Mouse (Mus musculus): Measurements from ENCODE around the gene Gk. TPM values are rescaled to one million over a fixed set of nuclear protein-coding genes. Genes with fewer than 3 reads are reported as not detected.

Gk gene
- polyA plus RNA-seq, 1 experiment from 2014 or later, result 6.8 TPM

DNA sequence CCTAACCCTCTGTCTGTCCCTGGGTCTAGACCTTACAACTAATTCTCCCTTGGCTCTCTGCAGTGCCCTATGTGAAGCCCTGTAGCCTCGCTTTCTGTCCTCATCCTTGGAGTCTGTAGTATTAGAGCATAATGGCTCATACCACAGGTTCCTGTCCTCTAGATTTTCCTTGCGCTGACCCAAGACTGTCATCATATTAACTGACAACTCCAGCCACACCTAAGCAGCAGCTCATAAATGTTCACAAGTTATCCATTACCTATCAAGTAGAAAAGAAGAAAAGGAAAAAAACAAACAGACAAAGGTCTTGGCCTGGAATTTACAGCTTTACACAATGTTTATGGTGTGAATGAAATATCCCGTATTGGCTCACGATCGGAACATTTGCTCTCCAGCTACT lies 43.4 kb downstream of the Gk start:
- no peak overlapping the region for H3K4me2 ChIP-seq (replicated peaks)
- WGBS, result 89% methylated on average over 5 of the region's 5 CpGs
- no peak overlapping the region for H3K9ac ChIP-seq
- H3K27ac ChIP-seq, result no peak overlapping the region
- no peaks in the 10 kb centered on the region for H3K9me3 ChIP-seq
- H3K4me1 ChIP-seq, result no peaks in the 10 kb centered on the region
- no peaks in the 10 kb centered on the region for H3K36me3 ChIP-seq
- no peaks in the 10 kb centered on the region for H3K27me3 ChIP-seq
- ATAC-seq (ENCODE audit: insufficient number of reproducible peaks, insufficient read depth, low FRiP score, low TSS enrichment), result no peak
- no peak overlapping the region for H3K4me3 ChIP-seq

DNA sequence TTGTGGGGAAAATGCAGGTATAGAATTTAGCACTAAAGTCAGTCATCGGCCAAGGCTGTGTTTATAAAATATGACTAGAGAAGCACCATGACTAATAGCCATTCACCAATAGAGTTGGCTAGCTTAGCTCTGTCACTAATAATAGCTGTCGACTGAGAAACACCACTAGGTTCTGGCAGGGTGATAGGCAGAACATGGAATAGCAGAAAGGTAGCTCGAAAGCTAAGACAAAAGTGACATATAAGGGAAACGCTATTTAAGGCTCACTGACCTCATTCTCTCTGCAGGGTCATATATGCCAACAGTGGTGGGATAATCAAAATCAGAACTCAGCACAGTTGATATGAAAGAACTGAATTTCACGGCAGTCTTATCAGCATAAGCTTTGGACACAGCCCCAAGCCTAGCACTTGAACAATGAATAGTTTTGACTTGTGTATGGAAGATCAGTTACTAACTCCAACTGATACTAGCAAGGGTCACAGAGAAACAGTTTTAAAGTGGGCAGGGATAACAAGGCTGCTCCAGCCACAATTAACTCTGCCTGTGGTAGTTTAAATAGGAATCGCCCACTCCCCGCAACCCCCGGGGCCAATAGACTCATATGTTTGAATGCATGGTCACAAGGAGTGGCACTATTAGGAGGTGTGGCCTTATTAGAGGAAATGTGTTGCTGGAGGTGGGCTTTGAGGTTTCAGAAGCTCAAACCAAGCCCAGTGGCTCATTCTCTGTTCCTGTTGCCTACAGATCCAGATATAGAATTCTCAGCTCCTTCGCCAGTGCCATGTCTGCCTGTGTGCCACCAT lies 45.3 kb downstream of the Gk start:
- H3K4me2 ChIP-seq (replicated peaks), result no peak overlapping the region
- ATAC-seq (ENCODE audit: insufficient number of reproducible peaks, insufficient read depth, low FRiP score, low TSS enrichment), result no peak
- H3K9ac ChIP-seq, result no peak overlapping the region
- no peak overlapping the region for H3K27ac ChIP-seq
- no peaks in the 10 kb centered on the region for H3K27me3 ChIP-seq
- 85% methylated on average over 9 of the region's 9 CpGs for WGBS
- H3K9me3 ChIP-seq, result no peaks in the 10 kb centered on the region
- no peaks in the 10 kb centered on the region for H3K4me1 ChIP-seq
- no peak overlapping the region for H3K4me3 ChIP-seq
- no peaks in the 10 kb centered on the region for H3K36me3 ChIP-seq

DNA sequence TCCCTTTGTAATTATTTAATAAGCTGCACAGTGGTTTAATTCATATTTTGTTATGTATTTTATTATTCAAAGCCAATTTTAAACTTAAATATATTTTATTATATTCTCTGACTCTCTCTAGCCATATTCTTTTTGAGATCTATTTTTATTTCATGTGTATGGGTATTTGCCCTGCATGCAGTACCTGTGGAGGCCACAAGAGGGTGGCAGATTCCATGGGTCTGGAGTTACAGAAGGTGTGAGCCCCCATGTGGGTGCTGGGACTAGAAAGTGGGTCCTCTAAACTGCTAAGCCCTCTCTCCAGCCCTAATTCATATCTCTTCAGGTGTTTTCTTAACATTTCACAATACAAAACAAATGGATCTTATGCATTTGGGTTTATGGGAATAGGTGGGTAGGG lies 55.4 kb downstream of the Gk start:
- ATAC-seq (ENCODE audit: insufficient number of reproducible peaks, insufficient read depth, low FRiP score, low TSS enrichment), result no peak

DNA sequence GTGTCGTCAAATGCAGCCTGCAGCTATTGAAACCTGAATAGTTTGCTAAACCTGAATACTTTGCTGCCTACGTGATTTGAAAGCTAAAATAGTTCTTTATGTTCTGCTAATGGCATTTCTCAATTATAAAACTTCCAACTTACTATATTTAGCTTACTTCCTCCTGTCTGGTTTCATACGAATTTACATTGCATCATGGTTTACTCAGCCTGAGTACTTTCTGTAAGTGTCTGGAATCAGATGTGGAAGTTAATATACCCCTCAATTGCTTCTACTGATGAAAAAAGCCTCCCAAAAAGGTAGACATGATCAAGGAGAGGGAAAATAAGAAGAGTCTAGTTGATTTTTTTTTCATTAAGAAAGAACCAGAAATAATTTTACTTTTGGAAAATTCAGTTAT lies 66.2 kb downstream of the Gk start:
- Histone ChIP-seq H3K4me3 (no peak overlapping the region), H3K27me3 (no peaks in the 10 kb centered on the region), H3K4me1 (no peaks in the 10 kb centered on the region), H3K27ac (no peak overlapping the region), H3K9ac (no peak overlapping the region), H3K9me3 (no peaks in the 10 kb centered on the region), H3K4me2 (replicated peaks) (no peak overlapping the region), H3K36me3 (no peaks in the 10 kb centered on the region)
- no peak for ATAC-seq (ENCODE audit: insufficient number of reproducible peaks, insufficient read depth, low FRiP score, low TSS enrichment)
- WGBS, result 83% methylated on average over 3 of the region's 3 CpGs

More for the DNA sequence above, 55.4 kb downstream of the Gk start:
- H3K4me3 ChIP-seq, result no peak overlapping the region
- no peak overlapping the region for H3K27ac ChIP-seq
- no peaks in the 10 kb centered on the region for H3K4me1 ChIP-seq
- H3K36me3 ChIP-seq, result no peaks in the 10 kb centered on the region
- H3K9ac ChIP-seq, result no peak overlapping the region
- no peaks in the 10 kb centered on the region for H3K9me3 ChIP-seq
- H3K27me3 ChIP-seq, result no peaks in the 10 kb centered on the region
- H3K4me2 ChIP-seq (replicated peaks), result no peak overlapping the region

DNA sequence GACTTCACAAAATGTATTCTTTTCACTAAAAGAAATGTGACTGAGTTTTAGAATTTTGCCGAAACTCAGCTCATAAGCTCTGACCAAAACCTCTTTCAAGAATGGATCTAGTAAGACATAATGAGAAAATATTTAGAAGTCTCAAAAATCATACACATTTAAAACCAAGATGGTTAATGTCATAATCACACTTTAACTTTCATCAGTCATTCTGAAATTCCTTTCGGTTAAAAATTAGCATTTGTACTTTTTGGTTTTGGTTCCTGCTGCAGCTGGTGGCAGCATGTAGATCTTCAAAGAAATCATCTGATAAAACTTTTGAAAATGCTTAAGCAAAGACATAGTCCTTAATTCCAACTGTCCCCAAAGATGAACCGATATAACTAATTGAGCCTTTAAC lies 70.9 kb downstream of the Gk start:
- no peak overlapping the region for H3K4me2 ChIP-seq (replicated peaks)
- 91% methylated on average over 3 of the region's 3 CpGs for WGBS
- no peak overlapping the region for H3K4me3 ChIP-seq
- H3K27me3 ChIP-seq, result no peaks in the 10 kb centered on the region
- no peaks in the 10 kb centered on the region for H3K4me1 ChIP-seq
- no peaks in the 10 kb centered on the region for H3K36me3 ChIP-seq
- H3K9ac ChIP-seq, result no peak overlapping the region
- H3K27ac ChIP-seq, result no peak overlapping the region
- no peaks in the 10 kb centered on the region for H3K9me3 ChIP-seq
- no peak for ATAC-seq (ENCODE audit: insufficient number of reproducible peaks, insufficient read depth, low FRiP score, low TSS enrichment)

DNA sequence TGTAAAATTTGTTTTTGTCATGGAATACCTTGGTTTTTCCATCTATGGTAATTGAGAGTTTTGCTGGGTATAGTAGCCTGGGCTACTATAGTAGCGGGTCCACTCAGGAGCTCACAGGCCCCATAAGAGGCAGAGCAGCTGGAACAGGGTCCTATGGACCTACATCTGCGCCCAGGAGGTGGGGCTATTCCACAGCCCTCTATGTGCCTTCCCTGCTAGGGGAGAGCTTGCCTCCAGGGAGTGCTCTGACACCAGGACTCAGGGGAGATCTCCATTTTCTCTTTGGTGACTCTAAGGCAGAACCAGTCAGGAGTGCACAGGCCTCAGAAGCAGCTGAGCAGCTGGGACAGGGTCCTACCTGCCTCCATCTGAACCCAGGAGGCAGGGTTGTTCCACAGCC lies 92.9 kb downstream of the Gk start:
- H3K27ac ChIP-seq, result no peak overlapping the region
- H3K4me3 ChIP-seq, result no peak overlapping the region
- H3K27me3 ChIP-seq, result no peaks in the 10 kb centered on the region
- 63% methylated on average over 2 of the region's 2 CpGs for WGBS
- H3K4me2 ChIP-seq (replicated peaks), result no peak overlapping the region
- no peaks in the 10 kb centered on the region for H3K4me1 ChIP-seq
- no peak for ATAC-seq (ENCODE audit: insufficient number of reproducible peaks, insufficient read depth, low FRiP score, low TSS enrichment)
- H3K9ac ChIP-seq, result no peak overlapping the region
- no peaks in the 10 kb centered on the region for H3K9me3 ChIP-seq
- no peaks in the 10 kb centered on the region for H3K36me3 ChIP-seq

DNA sequence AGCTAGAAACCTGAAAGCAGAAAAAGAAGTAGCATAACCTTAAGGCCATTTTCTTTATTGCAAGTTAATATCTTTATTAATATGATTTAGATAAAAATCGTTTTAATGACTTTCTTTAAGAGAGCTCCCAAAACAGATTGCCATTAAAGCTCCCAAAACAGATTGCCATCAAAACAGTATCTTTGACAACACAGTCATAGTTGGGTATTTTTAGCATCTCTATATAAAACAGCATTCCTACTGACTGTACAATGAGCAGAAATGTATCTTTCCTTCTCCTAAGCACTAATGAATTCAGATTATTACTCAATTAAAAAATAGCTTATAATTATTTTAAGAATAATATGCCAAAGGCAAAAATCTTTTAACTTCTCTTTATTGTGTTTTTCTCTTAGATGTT lies 94.5 kb downstream of the Gk start:
- Histone ChIP-seq H3K9me3 (no peaks in the 10 kb centered on the region), H3K4me1 (no peaks in the 10 kb centered on the region), H3K9ac (no peak overlapping the region), H3K4me2 (replicated peaks) (no peak overlapping the region), H3K4me3 (no peak overlapping the region), H3K27ac (no peak overlapping the region), H3K27me3 (no peaks in the 10 kb centered on the region), H3K36me3 (no peaks in the 10 kb centered on the region)
- 67% methylated on average over 1 of the region's 1 CpGs for WGBS
- no peak for ATAC-seq (ENCODE audit: insufficient number of reproducible peaks, insufficient read depth, low FRiP score, low TSS enrichment)

DNA sequence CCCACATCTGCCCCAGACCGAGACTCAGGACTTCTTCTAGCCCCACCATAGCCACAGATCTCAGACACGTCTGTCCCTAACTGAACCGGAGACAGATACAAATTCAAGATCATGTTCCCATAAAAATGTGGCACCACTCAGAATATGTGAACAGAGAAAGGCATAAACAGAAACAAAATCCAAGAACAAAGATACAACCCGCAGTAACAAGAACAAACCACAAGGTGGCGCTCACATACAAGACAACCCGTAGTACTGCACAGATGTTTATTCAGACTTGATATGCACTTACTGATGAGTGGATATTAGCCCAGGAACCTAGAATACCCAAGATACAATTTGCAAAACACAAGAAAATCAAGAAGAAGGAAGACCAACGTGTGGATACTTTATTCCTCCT lies 99.8 kb downstream of the Gk start:
- no peak for ATAC-seq (ENCODE audit: insufficient number of reproducible peaks, insufficient read depth, low FRiP score, low TSS enrichment)
- Histone ChIP-seq H3K4me2 (replicated peaks) (no peak overlapping the region), H3K9ac (no peak overlapping the region), H3K27me3 (no peaks in the 10 kb centered on the region), H3K9me3 (no peaks in the 10 kb centered on the region), H3K36me3 (no peaks in the 10 kb centered on the region), H3K4me3 (no peak overlapping the region), H3K27ac (no peak overlapping the region), H3K4me1 (no peaks in the 10 kb centered on the region)
- 23% methylated on average over 7 of the region's 7 CpGs for WGBS

Other genes starting within 250 kb of the Gk start
- 4.2 and 4.4 TPM in 2 replicates for gene Tab3, start 202.8 kb downstream of the Gk start, polyA plus RNA-seq (2016; fragmentation: Nextera tagmentation; extraction: Ambion mirVana)
- gene 5430427O19Rik, start 93.5 kb upstream of the Gk start, polyA plus RNA-seq (2016; fragmentation: Nextera tagmentation; extraction: Ambion mirVana), result 0.08 and 0.12 TPM in 2 replicates